Mouse (Mus musculus) embryo, embryonic 9.5 days (tissue): Measurements from ENCODE around the gene Smco1.

Experiments
- DNase-seq: peaks from one replicate; pipeline ENCODE4 v3.0.0-alpha.2; 2017; ENCODE audit errors: extremely low spot score

Gene Smco1

DNA sequence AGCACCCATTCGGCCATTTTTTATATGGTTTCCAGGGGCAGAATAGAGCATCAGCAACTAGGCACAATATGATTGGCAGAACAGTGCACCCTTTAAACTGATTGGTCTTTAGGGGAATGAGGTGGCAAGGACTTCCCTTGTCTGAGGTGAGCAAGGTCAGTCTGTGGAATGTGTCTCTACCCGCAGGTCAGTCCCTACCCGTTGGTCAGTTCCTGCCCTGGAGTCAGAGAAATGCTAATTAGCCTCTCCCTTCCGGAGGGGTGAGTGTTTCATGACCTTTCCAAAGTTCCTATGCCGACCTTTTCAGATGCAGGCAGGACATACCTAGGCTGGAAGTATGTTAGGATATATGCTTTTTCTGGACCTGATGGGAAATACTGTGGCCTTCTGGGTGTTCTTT, 41.1 kb downstream of the Smco1 start:
- DNase-seq = no peak

DNA sequence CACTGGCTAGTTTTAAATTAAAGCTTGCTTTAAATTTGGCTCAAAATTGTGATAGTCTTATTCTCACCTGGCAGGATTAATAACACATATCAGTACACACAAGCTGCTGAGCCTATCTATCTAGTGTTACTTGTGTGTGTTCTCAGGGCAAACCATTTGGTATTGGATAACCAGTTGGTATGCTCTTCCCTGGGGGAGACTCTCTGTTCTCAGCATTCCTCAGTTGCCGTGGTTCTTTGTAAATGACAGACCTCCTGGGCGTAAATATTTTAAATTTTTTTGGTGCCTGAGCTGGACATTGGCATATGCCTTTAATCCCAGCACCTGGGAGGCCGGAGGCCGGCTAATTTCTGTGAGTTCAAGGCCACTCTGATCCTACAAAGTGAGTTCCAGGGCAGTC, 41.6 kb downstream of the Smco1 start:
- DNase-seq = no peak

DNA sequence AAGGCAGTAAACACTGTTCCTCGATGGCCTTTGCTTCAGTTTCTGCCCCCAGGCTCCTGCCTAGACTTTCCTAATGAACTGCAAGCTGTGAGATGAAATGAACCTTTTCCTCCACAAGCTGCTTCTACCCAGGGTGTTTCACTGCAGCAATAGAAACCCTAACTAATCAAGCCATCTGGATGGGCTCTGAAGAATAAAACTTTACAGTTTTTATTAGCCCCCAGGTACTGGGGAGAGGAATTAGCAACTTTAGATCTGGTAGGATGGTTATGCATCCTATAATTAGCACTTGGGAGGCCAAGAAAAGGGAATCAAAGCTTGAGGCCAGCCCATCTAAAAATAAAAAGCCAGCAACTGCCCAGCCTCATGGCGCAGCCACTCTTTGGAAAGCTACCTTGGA, 45.3 kb downstream of the Smco1 start:
- DNase-seq = no peak

DNA sequence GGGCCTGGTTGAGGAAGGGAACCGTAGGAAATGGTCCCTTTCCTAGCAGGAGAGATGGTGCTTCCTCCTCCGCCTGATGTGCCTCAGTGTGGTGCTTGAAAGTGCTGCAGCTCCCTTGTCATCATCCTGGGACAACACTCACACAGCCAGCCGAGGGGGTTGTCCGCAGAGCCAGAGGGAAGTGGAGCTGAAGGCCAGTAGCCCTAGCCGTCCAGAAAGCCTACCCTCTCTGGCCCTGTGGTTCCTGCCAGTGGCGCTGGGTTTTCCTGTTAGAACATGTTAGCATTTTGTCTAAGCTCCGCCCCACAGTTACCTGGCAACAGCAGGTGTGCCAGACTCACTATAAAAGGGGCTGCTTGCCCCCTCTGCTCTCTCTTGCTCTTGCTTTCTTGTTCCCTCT, 52.7 kb downstream of the Smco1 start:
- no peak for DNase-seq
